Mouse (Mus musculus): ENCODE data around the gene Krt32.

DNA sequence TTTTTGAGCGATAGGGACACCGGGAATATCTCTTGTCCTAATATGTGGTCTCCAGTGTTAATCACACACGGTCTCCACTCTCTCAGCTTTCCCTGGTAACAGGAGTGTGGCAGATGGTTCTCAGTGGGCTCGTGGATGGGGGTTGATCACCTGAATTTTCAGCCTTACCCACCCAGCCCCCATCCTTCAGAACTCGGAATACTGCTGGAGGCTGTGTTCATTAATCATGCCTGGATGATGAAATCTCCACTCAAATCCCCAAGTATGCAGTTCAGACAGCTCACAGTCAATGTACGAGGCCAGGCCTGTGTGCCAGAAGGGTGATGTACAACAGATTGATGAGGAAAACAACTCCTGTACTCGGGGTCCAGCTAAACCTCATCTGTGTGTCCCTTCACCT is 36.9 kb upstream of the Krt32 start:
- no peak for TF ChIP-seq CTCF (IDR thresholded peaks at IDR 0.05; ENCODE audit: control insufficient read depth, insufficient read depth, insufficient replicate concordance, low read depth, low read length)
- no peak for TF ChIP-seq POLR2A (IDR thresholded peaks at IDR 0.05; ENCODE audit: control insufficient read depth, low read depth, low read length)

All from testis, adult 2 months (tissue).